Mouse (Mus musculus) intestine, embryonic 15.5 days (tissue): ENCODE data around the gene Slc7a10. TPM values are rescaled to one million over a fixed set of nuclear protein-coding genes. Genes with fewer than 3 reads are reported as not detected.

Experiments used
- ATAC-seq: fragments of 200-750 bp; cut with Nextera tagmentation; 2 replicates; pipeline ENCODE4 v1.8.0; 2017; ENCODE audit warnings: moderate TSS enrichment, moderate library complexity
- H3K27ac ChIP-seq: fragments of 300-500 bp; sonication (generic); 2 replicates; pipeline ENCODE4 v1.5.1; 2015; ENCODE audit warnings: mild to moderate bottlenecking, inconsistent platforms
- H3K27me3 ChIP-seq: fragments of 300-500 bp; sonication (generic); replicated peaks from 2 replicates; pipeline ENCODE4 v1.6.1; 2015; ENCODE audit warnings: inconsistent platforms
- H3K36me3 ChIP-seq: fragments of 300-500 bp; sonication (generic); 2 replicates; pipeline ENCODE4 v1.6.1; 2015; ENCODE audit warnings: inconsistent platforms
- H3K4me1 ChIP-seq: fragments of 300-500 bp; sonication (generic); replicated peaks from 2 replicates; pipeline ENCODE4 v1.6.1; 2015; ENCODE audit warnings: inconsistent platforms
- H3K4me2 ChIP-seq: fragments of 300-500 bp; sonication (generic); replicated peaks from 2 replicates; pipeline ENCODE4 v1.6.1; 2015; ENCODE audit warnings: mild to moderate bottlenecking, inconsistent platforms
- H3K4me3 ChIP-seq: fragments of 300-500 bp; sonication (generic); replicated peaks from 2 replicates; pipeline ENCODE4 v1.5.1; 2015; ENCODE audit warnings: inconsistent platforms
- H3K9ac ChIP-seq: fragments of 300-500 bp; sonication (generic); 2 replicates; pipeline ENCODE4 v1.6.1; 2015; ENCODE audit warnings: inconsistent platforms
- H3K9me3 ChIP-seq: fragments of 300-500 bp; sonication (generic); 2 replicates; pipeline ENCODE4 v1.6.1; 2016; ENCODE audit warnings: inconsistent platforms
- WGBS: fragments of 180-500 bp; shearing (Covaris S2); methylation state at CpG from one replicate; pipeline ENCODE4 v1.1.7; 2015; 5-methylcytosine and 5-hydroxymethylcytosine counted together
- polyA plus RNA-seq: library from polyadenylated mRNA; unstranded; fragments of >200 nt; fragmentation: Nextera tagmentation; extraction: Ambion mirVana; gene quantifications from 2 replicates; pipeline ENCODE4 v1.2.1, GENCODE M21; 2015

Gene Slc7a10
- 1.6 and 1.7 TPM in 2 replicates for polyA plus RNA-seq

GRCm38 (mm10) chr7:35185889-35186569, at the start of gene Slc7a10:
Gene Slc7a10 (plus strand): TSS chr7:35186385.
- H3K27ac ChIP-seq = no peak within 1 kb of the TSS
- H3K27me3 ChIP-seq = peaks cover 36% of the 10 kb centered on the region
- peak; percentile 59 for ATAC-seq
- peak within 1 kb of the TSS; percentile 30 for H3K9ac ChIP-seq
- WGBS = 2% methylated on average over 41 of the region's 43 CpGs
- H3K36me3 ChIP-seq = no peaks in the 10 kb centered on the region
- peak within 1 kb of the TSS; percentile 38 for H3K4me3 ChIP-seq
- peaks cover 16% of the 10 kb centered on the region for H3K4me1 ChIP-seq
- peak within 1 kb of the TSS; percentile 80 for H3K4me2 ChIP-seq
- H3K9me3 ChIP-seq = no peaks in the 10 kb centered on the region

- H3K4me3 ChIP-seq = no peak overlapping the region
- H3K9ac ChIP-seq = no peak overlapping the region
- no peaks in the 10 kb centered on the region for H3K9me3 ChIP-seq
- WGBS = 77% methylated on average over 1 of the region's 1 CpGs
- no peaks in the 10 kb centered on the region for H3K27me3 ChIP-seq
- no peak overlapping the region for H3K27ac ChIP-seq
- peaks cover 2% of the 10 kb centered on the region; the same call in 1 of the 2 replicates for H3K4me1 ChIP-seq
- no peaks in the 10 kb centered on the region for H3K36me3 ChIP-seq
- no peak overlapping the region for H3K4me2 ChIP-seq
- no peak for ATAC-seq
Observed at GRCm38 (mm10) chr7:35137524-35137923, 48.7 kb upstream of the Slc7a10 start.

GRCm38 (mm10) chr7:35138481-35138880, 47.7 kb upstream of the Slc7a10 start:
- ATAC-seq = no peak
- WGBS = 67% methylated on average over 4 of the region's 4 CpGs
- no peaks in the 10 kb centered on the region for H3K36me3 ChIP-seq
- H3K9ac ChIP-seq = no peak overlapping the region
- no peak overlapping the region for H3K27ac ChIP-seq
- peaks cover 2% of the 10 kb centered on the region; the same call in 1 of the 2 replicates for H3K4me1 ChIP-seq
- no peak overlapping the region for H3K4me3 ChIP-seq
- no peaks in the 10 kb centered on the region for H3K27me3 ChIP-seq
- H3K9me3 ChIP-seq = no peaks in the 10 kb centered on the region
- H3K4me2 ChIP-seq = no peak overlapping the region

GRCm38 (mm10) chr7:35139880-35140279, 46.3 kb upstream of the Slc7a10 start:
- H3K9ac ChIP-seq = no peak overlapping the region
- peaks cover 8% of the 10 kb centered on the region; the same call in 1 of the 2 replicates for H3K4me1 ChIP-seq
- no peaks in the 10 kb centered on the region for H3K36me3 ChIP-seq
- WGBS = 80% methylated on average over 5 of the region's 5 CpGs
- H3K27me3 ChIP-seq = no peaks in the 10 kb centered on the region
- H3K9me3 ChIP-seq = no peaks in the 10 kb centered on the region
- H3K27ac ChIP-seq = no peak overlapping the region
- no peak for ATAC-seq
- H3K4me2 ChIP-seq = no peak overlapping the region
- H3K4me3 ChIP-seq = no peak overlapping the region

- Histone ChIP-seq H3K9me3 (no peaks in the 10 kb centered on the region), H3K27ac (no peak overlapping the region), H3K4me3 (no peak overlapping the region), H3K4me2 (no peak overlapping the region), H3K27me3 (no peaks in the 10 kb centered on the region), H3K4me1 (peaks cover 8% of the 10 kb centered on the region; the same call in 1 of the 2 replicates), H3K36me3 (no peaks in the 10 kb centered on the region), H3K9ac (no peak overlapping the region)
- 0 out of 2 replicates have a peak, but pooled peaks have one; percentile 39 for ATAC-seq
- WGBS = 43% methylated on average over 5 of the region's 5 CpGs
Observed at GRCm38 (mm10) chr7:35141519-35141918, 44.7 kb upstream of the Slc7a10 start.

GRCm38 (mm10) chr7:35142522-35142921, 43.7 kb upstream of the Slc7a10 start:
- Histone ChIP-seq H3K27ac (no peak overlapping the region), H3K4me3 (no peak overlapping the region), H3K27me3 (no peaks in the 10 kb centered on the region), H3K36me3 (no peaks in the 10 kb centered on the region), H3K4me1 (peaks cover 8% of the 10 kb centered on the region; the same call in 1 of the 2 replicates), H3K9ac (no peak overlapping the region), H3K4me2 (no peak overlapping the region), H3K9me3 (no peaks in the 10 kb centered on the region)
- ATAC-seq = no peak
- WGBS = 79% methylated on average over 8 of the region's 8 CpGs

- Histone ChIP-seq H3K27me3 (no peaks in the 10 kb centered on the region), H3K4me3 (no peak overlapping the region), H3K4me1 (peaks cover 8% of the 10 kb centered on the region; the same call in 1 of the 2 replicates), H3K27ac (no peak overlapping the region), H3K36me3 (no peaks in the 10 kb centered on the region), H3K4me2 (no peak overlapping the region), H3K9me3 (no peaks in the 10 kb centered on the region), H3K9ac (no peak overlapping the region)
- peak; percentile 52; the same call in 1 of the 2 replicates for ATAC-seq
- 47% methylated on average over 6 of the region's 6 CpGs for WGBS
Observed at GRCm38 (mm10) chr7:35143864-35144618, 42.1 kb upstream of the Slc7a10 start.

GRCm38 (mm10) chr7:35145068-35145467, 41.1 kb upstream of the Slc7a10 start:
- ATAC-seq = 0 out of 2 replicates have a peak, but pooled peaks have one; percentile 30
- H3K4me3 ChIP-seq = no peak overlapping the region
- no peak overlapping the region for H3K4me2 ChIP-seq
- no peaks in the 10 kb centered on the region for H3K27me3 ChIP-seq
- no peaks in the 10 kb centered on the region for H3K9me3 ChIP-seq
- no peak overlapping the region for H3K9ac ChIP-seq
- H3K27ac ChIP-seq = no peak overlapping the region
- H3K36me3 ChIP-seq = no peaks in the 10 kb centered on the region
- H3K4me1 ChIP-seq = peaks cover 13% of the 10 kb centered on the region
- WGBS = 64% methylated on average over 9 of the region's 9 CpGs

GRCm38 (mm10) chr7:35146269-35146668, 39.9 kb upstream of the Slc7a10 start:
- no peak for ATAC-seq
- Histone ChIP-seq H3K4me2 (no peak overlapping the region), H3K4me1 (peaks cover 13% of the 10 kb centered on the region), H3K4me3 (no peak overlapping the region), H3K27me3 (no peaks in the 10 kb centered on the region), H3K9me3 (no peaks in the 10 kb centered on the region), H3K36me3 (no peaks in the 10 kb centered on the region), H3K9ac (no peak overlapping the region), H3K27ac (no peak overlapping the region)
- 81% methylated on average over 10 of the region's 10 CpGs for WGBS

GRCm38 (mm10) chr7:35149616-35150433, 36.4 kb upstream of the Slc7a10 start:
- Histone ChIP-seq H3K9me3 (no peaks in the 10 kb centered on the region), H3K4me3 (no peak overlapping the region), H3K27me3 (no peaks in the 10 kb centered on the region), H3K27ac (no peak overlapping the region), H3K4me1 (peaks cover 5% of the 10 kb centered on the region), H3K4me2 (no peak overlapping the region), H3K9ac (no peak overlapping the region), H3K36me3 (no peaks in the 10 kb centered on the region)
- ATAC-seq = 0 out of 2 replicates have a peak, but pooled peaks have one; percentile 13
- WGBS = 22% methylated on average over 15 of the region's 15 CpGs

GRCm38 (mm10) chr7:35150860-35151259, 35.3 kb upstream of the Slc7a10 start:
- Histone ChIP-seq H3K27ac (no peak overlapping the region), H3K27me3 (no peaks in the 10 kb centered on the region), H3K36me3 (no peaks in the 10 kb centered on the region), H3K9me3 (no peaks in the 10 kb centered on the region), H3K4me2 (no peak overlapping the region), H3K4me1 (peaks cover 5% of the 10 kb centered on the region), H3K9ac (no peak overlapping the region), H3K4me3 (no peak overlapping the region)
- no peak for ATAC-seq
- 76% methylated on average over 5 of the region's 5 CpGs for WGBS

- 61% methylated on average over 12 of the region's 12 CpGs for WGBS
- no peaks in the 10 kb centered on the region for H3K27me3 ChIP-seq
- H3K36me3 ChIP-seq = no peaks in the 10 kb centered on the region
- no peaks in the 10 kb centered on the region for H3K9me3 ChIP-seq
- no peak overlapping the region for H3K4me2 ChIP-seq
- no peak overlapping the region for H3K27ac ChIP-seq
- ATAC-seq = peak; percentile 46; the same call in 1 of the 2 replicates
- H3K9ac ChIP-seq = no peak overlapping the region
- no peak overlapping the region for H3K4me3 ChIP-seq
- H3K4me1 ChIP-seq = peaks cover 1% of the 10 kb centered on the region
Observed at GRCm38 (mm10) chr7:35154449-35154848, 31.7 kb upstream of the Slc7a10 start.
